Mouse (Mus musculus) hindbrain, embryonic 10.5 days (tissue): ENCODE measurements around the gene Ctnnbip1. TPM values are rescaled to one million over a fixed set of nuclear protein-coding genes. Genes with fewer than 3 reads are reported as not detected.

Source experiments
- DNase-seq: peaks from one replicate; pipeline ENCODE4 v3.0.0-alpha.2; 2017; ENCODE audit warnings: low spot score
- H3K27ac ChIP-seq: fragments of 300-500 bp; sonication (generic); 2 replicates; pipeline ENCODE4 v1.5.1; 2016; ENCODE audit warnings: mild to moderate bottlenecking, moderate library complexity
- H3K27me3 ChIP-seq: fragments of 300-500 bp; sonication (generic); 2 replicates; pipeline ENCODE4 v1.6.1; 2016; ENCODE audit warnings: mild to moderate bottlenecking; ENCODE audit not compliant: poor library complexity, insufficient read depth, severe bottlenecking
- H3K36me3 ChIP-seq: fragments of 300-500 bp; sonication (generic); 2 replicates; pipeline ENCODE4 v1.6.1; 2016; ENCODE audit warnings: mild to moderate bottlenecking, moderate library complexity
- H3K4me1 ChIP-seq: fragments of 300-500 bp; sonication (generic); replicated peaks from 2 replicates; pipeline ENCODE4 v1.6.1; 2016; ENCODE audit warnings: mild to moderate bottlenecking
- H3K4me3 ChIP-seq: fragments of 300-500 bp; sonication (generic); 2 replicates; pipeline ENCODE4 v1.5.1; 2016; ENCODE audit warnings: mild to moderate bottlenecking, moderate library complexity
- H3K9me3 ChIP-seq: fragments of 300-500 bp; sonication (generic); 2 replicates; pipeline ENCODE4 v1.6.1; 2016; ENCODE audit warnings: mild to moderate bottlenecking, moderate library complexity
- WGBS: fragments of 180-500 bp; shearing (Covaris S2); methylation state at CpG from one replicate; pipeline ENCODE4 v1.1.7; 2016; 5-methylcytosine and 5-hydroxymethylcytosine counted together
- polyA plus RNA-seq: library from polyadenylated mRNA; unstranded; fragments of >200 nt; fragmentation: Nextera tagmentation; extraction: Ambion mirVana; gene quantifications from 2 replicates; pipeline ENCODE4 v1.2.1, GENCODE M21; 2016

Gene Ctnnbip1
- polyA plus RNA-seq, 1 experiment from 2014 or later, result 68.2 TPM

DNA sequence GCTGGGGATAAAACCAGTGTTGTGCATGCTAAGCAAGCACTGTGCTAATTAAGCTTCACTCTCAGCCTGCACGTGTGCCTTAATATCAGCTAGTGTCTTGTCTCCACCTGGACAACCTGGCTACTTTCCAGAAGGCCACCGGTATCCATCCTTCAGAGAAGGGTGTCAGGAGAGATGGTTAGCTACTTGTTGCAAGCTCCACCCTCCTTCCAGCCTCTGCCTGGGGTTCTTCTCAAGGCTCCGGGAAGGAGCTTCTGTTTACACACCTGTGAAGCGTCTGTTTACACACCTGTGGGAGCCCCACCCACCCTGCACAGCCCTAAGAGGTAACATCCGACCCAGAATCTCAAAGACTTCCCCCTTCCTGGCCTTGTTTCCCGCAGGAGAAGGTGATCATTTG lies 50.6 kb downstream of the Ctnnbip1 start:
- Histone ChIP-seq H3K4me1 (peaks cover 50% of the 10 kb centered on the region), H3K9me3 (no peaks in the 10 kb centered on the region), H3K36me3 (peaks cover 20% of the 10 kb centered on the region), H3K4me3 (no peak overlapping the region), H3K27ac (no peak overlapping the region), H3K27me3 (peaks cover 20% of the 10 kb centered on the region)
- no peak for DNase-seq
- WGBS, result 62% methylated on average over 6 of the region's 6 CpGs

DNA sequence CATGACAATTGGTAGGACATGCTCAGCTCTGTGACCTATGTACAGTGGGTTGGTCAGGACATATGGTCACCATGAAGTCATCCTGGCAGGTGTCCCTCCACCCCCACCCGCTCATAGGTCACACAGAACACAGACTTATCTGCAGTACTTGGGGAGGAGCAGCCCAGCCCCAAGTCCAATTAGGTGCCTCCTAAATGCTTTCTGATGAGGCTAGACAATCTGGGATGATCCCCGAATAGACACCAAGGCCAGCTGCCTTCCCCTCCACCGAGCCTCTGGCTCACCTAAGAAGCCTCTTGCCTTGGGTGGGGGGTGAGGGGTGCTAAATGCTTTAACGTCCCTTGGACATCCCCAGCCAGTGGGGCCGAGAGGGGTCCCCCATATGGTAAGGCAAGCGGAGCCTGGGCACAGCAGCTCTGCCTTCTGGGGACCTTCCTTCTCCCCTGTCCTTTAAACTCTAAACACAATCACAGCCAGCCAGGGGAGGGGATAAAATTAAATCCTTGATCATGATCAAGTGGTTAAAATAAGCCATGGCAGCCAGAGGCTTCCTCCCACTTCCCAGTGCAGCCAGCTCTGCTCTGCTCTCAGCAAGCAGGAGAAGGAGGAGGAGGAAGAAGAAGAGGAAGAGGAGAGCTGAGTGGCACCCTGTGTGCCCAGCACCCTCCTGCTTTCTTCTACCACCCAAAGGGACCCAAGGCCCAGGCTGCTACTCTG lies 51.9 kb downstream of the Ctnnbip1 start:
- peaks cover 21% of the 10 kb centered on the region for H3K27me3 ChIP-seq
- H3K36me3 ChIP-seq, result peaks cover 14% of the 10 kb centered on the region
- no peak for DNase-seq
- WGBS, result 87% methylated on average over 6 of the region's 6 CpGs
- H3K27ac ChIP-seq, result no peak overlapping the region
- peaks cover 49% of the 10 kb centered on the region for H3K4me1 ChIP-seq
- no peak overlapping the region for H3K4me3 ChIP-seq
- no peaks in the 10 kb centered on the region for H3K9me3 ChIP-seq

- no peak for DNase-seq
- H3K9me3 ChIP-seq, result no peaks in the 10 kb centered on the region
- H3K4me1 ChIP-seq, result peaks cover 45% of the 10 kb centered on the region
- peaks cover 9% of the 10 kb centered on the region for H3K36me3 ChIP-seq
- no peak overlapping the region for H3K27ac ChIP-seq
- H3K4me3 ChIP-seq, result no peak overlapping the region
- WGBS, result 83% methylated on average over 4 of the region's 4 CpGs
- peaks cover 21% of the 10 kb centered on the region for H3K27me3 ChIP-seq
Measured at GRCm38 (mm10) chr4:149570498-149570863, 52.4 kb downstream of the Ctnnbip1 start.

GRCm38 (mm10) chr4:149571209-149571608 lies 53.2 kb downstream of the Ctnnbip1 start:
- peaks cover 44% of the 10 kb centered on the region for H3K4me1 ChIP-seq
- H3K4me3 ChIP-seq, result no peak overlapping the region
- peaks cover 3% of the 10 kb centered on the region; the same call in 1 of the 2 replicates for H3K36me3 ChIP-seq
- H3K27me3 ChIP-seq, result peaks cover 21% of the 10 kb centered on the region
- H3K27ac ChIP-seq, result no peak overlapping the region
- DNase-seq, result no peak
- 76% methylated on average over 5 of the region's 5 CpGs for WGBS
- no peaks in the 10 kb centered on the region for H3K9me3 ChIP-seq

DNA sequence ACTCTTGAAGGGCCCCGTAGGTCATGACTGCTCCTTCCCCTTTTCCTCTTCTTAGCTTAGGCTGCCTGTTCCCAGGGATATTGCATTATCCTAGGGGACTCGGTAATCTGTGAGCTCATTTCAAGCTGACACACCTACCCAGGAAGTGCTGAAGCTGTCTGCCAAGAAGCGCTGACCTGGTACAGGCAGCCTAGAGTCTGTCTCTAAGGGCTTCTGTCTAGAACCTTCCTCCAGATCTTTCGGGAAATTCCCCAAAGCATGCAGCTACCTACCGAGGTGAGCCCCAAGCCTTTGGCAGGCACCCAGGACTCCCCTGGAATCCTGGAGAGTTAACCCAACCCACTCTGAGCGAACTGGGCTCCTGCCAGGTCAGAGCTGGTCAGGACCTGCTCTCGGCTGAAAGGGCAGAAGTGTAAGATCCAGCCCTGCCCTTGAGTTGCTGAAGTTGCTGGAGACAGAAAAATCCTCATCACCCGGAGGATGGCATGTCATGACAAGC lies 53.7 kb downstream of the Ctnnbip1 start:
- Histone ChIP-seq H3K27me3 (peaks cover 23% of the 10 kb centered on the region), H3K4me1 (peaks cover 48% of the 10 kb centered on the region), H3K36me3 (no peaks in the 10 kb centered on the region), H3K4me3 (no peak overlapping the region), H3K9me3 (no peaks in the 10 kb centered on the region), H3K27ac (no peak overlapping the region)
- 64% methylated on average over 8 of the region's 8 CpGs for WGBS
- no peak for DNase-seq

DNA sequence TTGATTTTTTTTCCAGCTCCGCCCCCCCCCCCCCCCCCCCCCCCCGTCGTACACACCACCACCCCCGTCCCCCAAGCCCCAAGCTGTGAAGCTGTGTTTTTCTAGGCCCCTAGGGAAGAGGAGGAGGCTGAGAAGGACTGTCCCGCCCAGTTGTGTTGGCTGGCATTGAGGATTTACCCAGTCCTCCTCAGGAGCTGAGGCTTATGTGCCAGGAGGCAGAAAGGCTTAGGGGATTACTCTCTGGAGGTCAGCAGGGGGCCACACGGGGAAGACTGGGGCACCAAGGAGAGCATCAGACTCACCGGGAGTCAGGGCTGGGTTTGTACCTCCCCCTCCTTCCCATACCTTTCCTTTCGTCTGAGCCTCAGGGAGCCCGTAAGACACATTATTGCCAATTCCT lies 54.4 kb downstream of the Ctnnbip1 start:
- no peak for DNase-seq
- H3K36me3 ChIP-seq, result no peaks in the 10 kb centered on the region
- no peaks in the 10 kb centered on the region for H3K9me3 ChIP-seq
- H3K4me3 ChIP-seq, result no peak overlapping the region
- peaks cover 50% of the 10 kb centered on the region for H3K4me1 ChIP-seq
- 26% methylated on average over 7 of the region's 9 CpGs for WGBS
- H3K27me3 ChIP-seq, result peaks cover 26% of the 10 kb centered on the region
- H3K27ac ChIP-seq, result no peak overlapping the region

- Histone ChIP-seq H3K9me3 (no peaks in the 10 kb centered on the region), H3K4me1 (peaks cover 47% of the 10 kb centered on the region), H3K27me3 (peaks cover 26% of the 10 kb centered on the region), H3K27ac (no peak overlapping the region), H3K36me3 (no peaks in the 10 kb centered on the region), H3K4me3 (no peak overlapping the region)
- WGBS, result 61% methylated on average over 8 of the region's 8 CpGs
- DNase-seq, result no peak
Measured at GRCm38 (mm10) chr4:149572851-149573250, 54.8 kb downstream of the Ctnnbip1 start.

GRCm38 (mm10) chr4:149574391-149574821 lies 56.4 kb downstream of the Ctnnbip1 start:
- Histone ChIP-seq H3K27ac (0 out of 2 replicates have a peak overlapping the region, but pooled peaks have one; percentile 35), H3K36me3 (no peaks in the 10 kb centered on the region), H3K4me1 (peaks cover 49% of the 10 kb centered on the region), H3K4me3 (peak overlapping the region; percentile 20; the same call in 1 of the 2 replicates), H3K9me3 (no peaks in the 10 kb centered on the region), H3K27me3 (peaks cover 26% of the 10 kb centered on the region)
- WGBS, result 63% methylated on average over 14 of the region's 14 CpGs
- DNase-seq, result no peak

DNA sequence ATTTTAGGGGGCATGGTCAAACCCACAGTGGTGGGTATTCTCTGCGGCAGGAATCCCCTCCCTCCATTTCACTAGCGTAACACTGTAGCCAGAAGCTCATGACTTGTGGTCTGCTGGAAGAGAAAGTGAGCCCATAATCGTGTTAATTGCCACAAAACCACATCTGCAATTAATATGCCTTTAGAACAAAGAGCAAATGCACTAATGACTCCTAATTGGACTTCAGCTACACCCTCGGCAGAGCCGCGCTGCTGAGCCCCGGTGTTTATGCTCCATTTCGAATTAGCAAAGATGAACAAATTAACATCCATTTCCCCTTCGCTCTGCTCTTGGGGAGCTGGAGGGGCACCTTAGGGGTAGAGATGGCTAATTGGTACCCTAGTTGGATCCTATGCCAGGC lies 58.0 kb downstream of the Ctnnbip1 start:
- H3K27me3 ChIP-seq, result peaks cover 26% of the 10 kb centered on the region
- 90% methylated on average over 9 of the region's 9 CpGs for WGBS
- no peak overlapping the region for H3K4me3 ChIP-seq
- peaks cover 40% of the 10 kb centered on the region for H3K4me1 ChIP-seq
- H3K9me3 ChIP-seq, result no peaks in the 10 kb centered on the region
- H3K27ac ChIP-seq, result no peak overlapping the region
- H3K36me3 ChIP-seq, result no peaks in the 10 kb centered on the region
- DNase-seq, result no peak

DNA sequence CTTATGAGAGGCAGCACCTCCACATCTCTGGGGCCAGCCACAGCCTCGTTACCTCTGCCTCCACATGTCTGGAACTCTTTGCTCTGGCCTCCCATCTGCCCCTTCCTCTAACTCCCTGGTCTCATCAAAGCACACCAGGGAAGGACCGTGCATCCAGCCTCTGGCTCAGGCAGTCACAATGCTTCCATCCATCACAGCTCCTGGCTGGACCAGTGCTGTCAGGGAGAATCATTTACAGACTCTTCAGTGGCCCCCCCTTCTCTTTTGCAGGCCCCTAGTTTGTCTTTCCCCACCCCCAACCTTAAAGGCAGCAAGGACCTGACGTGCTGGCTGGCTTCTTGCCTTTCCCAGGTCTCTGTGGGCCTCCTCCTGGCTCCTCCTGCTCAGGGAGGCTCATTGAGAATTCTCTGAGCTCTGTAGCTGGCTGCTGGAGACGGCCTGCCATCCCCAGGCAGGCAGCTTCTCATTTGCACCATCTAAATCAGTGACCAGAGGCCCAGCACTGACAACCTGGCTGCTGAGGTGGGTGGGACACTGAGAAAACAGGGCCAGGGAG lies 59.0 kb downstream of the Ctnnbip1 start:
- H3K9me3 ChIP-seq, result no peaks in the 10 kb centered on the region
- H3K27ac ChIP-seq, result peak overlapping the region; percentile 70
- no peak overlapping the region for H3K4me3 ChIP-seq
- peaks cover 37% of the 10 kb centered on the region for H3K4me1 ChIP-seq
- no peak for DNase-seq
- H3K27me3 ChIP-seq, result peaks cover 21% of the 10 kb centered on the region
- H3K36me3 ChIP-seq, result no peaks in the 10 kb centered on the region
- WGBS, result 23% methylated on average over 4 of the region's 4 CpGs

DNA sequence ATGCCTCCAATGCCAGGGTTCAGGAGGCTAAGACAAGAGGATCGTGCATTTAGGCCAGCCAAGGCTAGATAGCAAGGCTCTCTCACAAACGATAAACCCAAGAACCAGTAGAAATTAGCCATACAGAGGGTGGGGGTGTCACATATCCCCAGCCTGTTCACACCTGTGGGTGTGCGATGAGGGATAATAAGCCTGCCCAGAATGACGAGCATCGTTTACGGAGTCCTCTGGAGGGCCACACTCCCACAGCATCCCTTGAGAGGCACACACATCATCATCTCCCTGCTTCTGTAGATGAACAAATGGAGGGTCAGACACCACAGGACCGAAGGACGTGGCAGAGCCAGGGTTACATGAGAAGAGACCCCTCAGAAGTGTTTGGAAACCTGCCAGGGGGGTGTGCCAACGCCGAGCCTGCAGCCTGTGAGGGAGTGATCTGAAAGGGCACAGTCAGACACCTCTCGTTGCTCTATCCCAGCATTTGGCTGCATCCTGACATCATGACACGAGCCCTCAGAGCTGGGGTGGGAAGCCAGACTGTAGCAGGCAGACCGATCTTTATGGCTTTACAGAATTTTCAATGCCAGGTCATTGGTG lies 60.1 kb downstream of the Ctnnbip1 start:
- 81% methylated on average over 13 of the region's 13 CpGs for WGBS
- no peaks in the 10 kb centered on the region for H3K36me3 ChIP-seq
- H3K4me1 ChIP-seq, result peaks cover 31% of the 10 kb centered on the region
- DNase-seq, result no peak
- H3K9me3 ChIP-seq, result no peaks in the 10 kb centered on the region
- H3K27me3 ChIP-seq, result peaks cover 15% of the 10 kb centered on the region
- H3K27ac ChIP-seq, result no peak overlapping the region
- H3K4me3 ChIP-seq, result no peak overlapping the region

- Histone ChIP-seq H3K27me3 (peaks cover 12% of the 10 kb centered on the region), H3K36me3 (no peaks in the 10 kb centered on the region), H3K9me3 (no peaks in the 10 kb centered on the region), H3K27ac (no peak overlapping the region), H3K4me3 (no peak overlapping the region), H3K4me1 (peaks cover 31% of the 10 kb centered on the region)
- no peak for DNase-seq
- 59% methylated on average over 7 of the region's 7 CpGs for WGBS
Measured at GRCm38 (mm10) chr4:149578831-149579230, 60.8 kb downstream of the Ctnnbip1 start.

DNA sequence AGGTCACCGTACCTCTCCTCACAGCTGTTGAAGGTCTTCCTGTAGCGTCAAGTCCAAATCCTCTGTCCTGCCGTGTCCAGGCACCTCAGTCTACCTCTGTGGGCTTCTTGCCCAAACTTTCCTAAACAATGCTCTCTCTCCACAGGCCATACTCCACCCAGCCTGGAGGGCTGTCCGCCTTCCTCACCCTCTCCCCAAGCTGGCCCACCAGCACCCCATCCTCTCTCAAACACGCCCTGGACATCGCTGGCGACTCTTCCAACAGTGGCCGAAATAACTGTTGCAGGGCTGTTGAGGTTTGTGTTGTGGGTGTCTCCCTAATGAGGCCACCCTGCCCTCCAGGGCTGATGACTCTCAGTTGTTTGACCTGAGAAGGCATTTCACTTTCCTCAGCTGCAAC lies 67.2 kb downstream of the Ctnnbip1 start:
- peaks cover 61% of the 10 kb centered on the region for H3K27me3 ChIP-seq
- no peak for DNase-seq
- H3K27ac ChIP-seq, result no peak overlapping the region
- H3K4me3 ChIP-seq, result peak overlapping the region; percentile 81; the same call in 1 of the 2 replicates
- peaks cover 36% of the 10 kb centered on the region for H3K4me1 ChIP-seq
- WGBS, result 87% methylated on average over 8 of the region's 8 CpGs
- no peaks in the 10 kb centered on the region for H3K9me3 ChIP-seq
- H3K36me3 ChIP-seq, result no peaks in the 10 kb centered on the region
